Mouse (Mus musculus): ENCODE data around the gene Wdr26.

Gene Wdr26

DNA sequence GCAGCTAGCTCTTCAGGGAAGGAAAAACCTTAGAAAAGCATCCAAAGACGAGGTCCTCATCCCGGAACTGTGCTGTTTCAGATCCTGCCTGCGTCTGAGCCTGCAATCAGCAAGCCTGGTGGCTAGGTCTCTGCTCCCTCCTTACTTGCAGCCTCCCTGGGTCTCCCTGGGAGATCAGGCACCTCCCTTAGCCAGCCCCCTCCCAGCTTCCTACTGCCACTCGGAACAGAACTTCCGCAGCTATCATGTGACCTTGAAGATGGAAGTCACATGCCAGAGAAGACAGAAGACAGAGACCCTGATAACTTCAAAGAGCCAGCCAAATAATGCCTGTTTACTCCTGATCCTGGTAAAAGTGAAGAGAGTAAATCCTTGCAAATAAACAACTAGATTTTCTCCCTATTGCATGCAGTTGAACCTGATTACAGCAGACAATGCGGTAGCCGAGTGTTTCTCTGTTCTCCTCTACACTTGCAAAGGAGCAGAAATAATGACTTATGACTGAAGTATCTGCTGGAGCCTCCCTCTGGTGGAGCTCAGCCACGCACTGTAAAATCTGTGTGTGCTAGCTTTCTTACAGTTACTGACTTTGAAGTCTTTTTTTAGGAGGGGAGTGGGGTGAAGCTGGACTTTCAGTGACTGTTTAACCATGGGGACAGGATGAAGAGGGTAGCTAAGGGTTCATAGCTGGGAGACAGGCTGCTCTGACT, 22.7 kb upstream of the Wdr26 start:
- peak; percentile 64 for DNase-seq

DNA sequence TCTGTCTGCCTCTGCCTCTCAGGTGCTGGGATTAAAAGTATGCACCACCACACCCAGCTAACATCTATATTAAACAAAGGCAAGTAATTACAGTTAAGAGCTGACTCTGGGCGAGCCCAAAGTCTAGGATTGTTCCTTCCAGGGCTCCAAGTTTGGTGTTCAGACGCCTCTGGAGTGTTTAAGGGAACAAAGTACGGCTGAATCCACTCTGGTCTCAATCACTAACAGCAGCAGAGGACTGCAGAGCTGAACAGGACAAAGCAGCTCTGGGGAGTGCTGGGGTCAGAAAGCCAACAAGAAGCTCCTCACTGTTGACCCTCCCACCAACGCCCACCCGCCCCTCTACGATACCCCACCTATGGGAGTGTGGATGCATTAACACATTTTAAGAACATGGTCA, 21.9 kb upstream of the Wdr26 start:
- no peak for DNase-seq

DNA sequence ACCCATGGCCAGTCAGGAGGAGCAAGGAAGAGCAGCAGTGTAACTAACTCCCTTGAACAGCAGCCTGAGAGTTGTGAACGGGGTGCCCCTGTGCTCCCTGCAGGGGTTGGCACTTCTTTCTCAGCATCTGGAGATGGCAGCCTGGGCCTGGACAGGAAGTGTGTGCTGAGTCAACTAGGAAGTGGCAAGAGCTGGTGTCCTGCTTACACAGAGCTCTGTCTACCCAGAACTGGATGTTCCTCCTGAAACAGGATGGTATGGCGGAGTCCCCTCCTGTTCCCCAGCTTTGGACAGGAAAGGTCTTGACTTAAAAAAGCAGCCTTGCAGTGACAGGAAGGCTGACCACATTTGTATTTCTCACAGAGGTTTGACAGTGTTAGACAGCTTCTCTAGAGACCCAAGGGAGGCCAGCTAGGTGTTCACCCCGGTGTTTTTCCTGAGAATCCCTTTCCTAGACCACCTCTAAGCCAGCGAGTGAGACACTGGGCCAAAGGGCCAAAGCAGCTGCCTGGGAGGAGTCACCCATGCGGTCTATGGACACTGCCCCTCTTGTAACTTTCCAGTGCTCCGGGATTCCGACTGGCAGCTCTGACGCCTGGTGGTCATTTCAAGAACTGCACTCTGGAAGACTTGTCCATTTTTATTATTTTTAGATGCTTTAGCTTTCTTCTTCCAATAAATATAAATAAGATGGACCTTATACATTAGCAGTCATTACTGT, 20.7 kb upstream of the Wdr26 start:
- DNase-seq, result peak; percentile 84

DNA sequence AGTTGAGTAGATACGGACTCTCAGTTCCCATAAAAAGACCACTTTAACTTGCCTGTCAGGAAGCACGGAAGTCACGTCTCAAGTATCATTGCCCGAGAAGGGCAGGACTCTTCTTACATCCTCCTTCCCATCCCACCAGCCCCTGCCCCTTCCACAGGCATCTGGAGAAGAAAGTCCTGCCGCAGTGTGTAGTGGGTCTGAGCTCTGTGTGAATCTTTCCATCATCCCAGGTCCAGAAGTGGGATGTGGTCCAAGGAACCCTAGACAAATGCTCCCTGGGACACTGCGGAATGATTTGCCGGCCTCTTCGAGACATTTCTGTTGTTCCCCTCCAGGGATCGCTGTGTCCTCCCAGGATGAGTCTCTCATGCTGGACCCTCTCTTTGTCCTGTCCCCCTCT, 20.0 kb upstream of the Wdr26 start:
- no peak for DNase-seq

DNA sequence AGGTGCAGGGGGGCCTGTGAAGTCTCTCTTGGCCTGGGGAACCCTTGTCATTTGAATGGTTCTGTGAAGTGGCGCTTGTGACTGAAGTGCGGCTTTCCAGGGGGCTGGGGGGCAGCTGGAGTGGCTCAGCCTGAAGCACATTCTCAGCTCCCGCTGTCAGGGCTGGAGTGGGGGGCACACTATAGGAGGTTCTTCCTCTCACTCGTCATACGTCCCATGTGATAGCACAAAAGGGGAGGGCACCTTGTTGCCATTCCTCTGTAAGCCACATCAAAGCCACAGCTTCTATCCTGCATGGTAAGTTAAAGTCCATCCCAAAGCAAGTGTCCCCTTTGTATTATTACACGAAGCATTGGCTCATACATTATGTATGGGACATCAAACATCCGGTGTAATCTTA, 19.5 kb upstream of the Wdr26 start:
- no peak for DNase-seq

GRCm38 (mm10) chr1:181230731-181231148, 18.9 kb upstream of the Wdr26 start:
- DNase-seq, result no peak

DNA sequence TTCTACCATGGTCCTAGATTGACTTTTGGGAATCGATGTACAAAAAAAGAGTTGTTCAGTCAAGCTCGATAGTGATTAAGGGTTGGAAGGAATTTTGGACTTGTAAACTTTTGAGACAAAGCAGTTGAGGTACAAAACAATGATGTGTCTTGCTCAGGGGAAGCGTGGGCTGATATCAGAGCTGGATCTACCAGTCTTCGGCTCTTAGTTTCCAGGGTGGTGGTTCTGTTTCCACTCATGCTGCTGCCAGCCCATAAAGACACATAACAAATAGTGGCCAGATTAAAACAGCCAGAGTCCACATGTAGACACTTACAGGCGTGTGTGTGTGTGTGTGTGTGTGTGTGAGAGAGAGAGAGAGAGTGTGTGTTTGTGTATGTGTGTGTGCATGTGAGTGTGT, 17.2 kb upstream of the Wdr26 start:
- DNase-seq, result no peak

- DNase-seq, result peak; percentile 21
Measured at GRCm38 (mm10) chr1:181228591-181228990, 16.8 kb upstream of the Wdr26 start.

GRCm38 (mm10) chr1:181227804-181228203, 16.0 kb upstream of the Wdr26 start:
- no peak for DNase-seq

GRCm38 (mm10) chr1:181226850-181227249, 15.0 kb upstream of the Wdr26 start:
- DNase-seq, result no peak

GRCm38 (mm10) chr1:181225281-181225680, 13.5 kb upstream of the Wdr26 start:
- DNase-seq, result no peak

DNA sequence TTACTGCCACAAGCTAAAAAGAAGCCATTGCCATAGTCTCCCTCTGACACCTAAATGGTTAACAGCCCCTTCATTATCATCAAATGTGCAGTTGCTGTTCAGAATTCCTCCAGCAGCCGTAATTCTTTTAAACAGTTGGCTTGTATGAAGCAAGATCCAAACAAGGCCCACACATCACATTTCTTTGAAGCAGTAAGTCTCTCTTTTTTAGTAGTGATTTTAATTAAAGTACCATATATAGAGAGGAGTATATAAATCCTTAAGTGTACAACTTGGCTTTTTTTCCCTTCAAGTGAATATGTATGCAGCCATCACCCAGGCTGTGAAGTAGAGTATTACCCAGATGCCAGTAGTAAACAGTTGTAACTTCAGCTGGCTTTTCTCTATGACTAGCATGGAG, 10.2 kb upstream of the Wdr26 start:
- no peak for DNase-seq

GRCm38 (mm10) chr1:181216315-181216714, 4.5 kb upstream of the Wdr26 start:
- no peak for DNase-seq

DNA sequence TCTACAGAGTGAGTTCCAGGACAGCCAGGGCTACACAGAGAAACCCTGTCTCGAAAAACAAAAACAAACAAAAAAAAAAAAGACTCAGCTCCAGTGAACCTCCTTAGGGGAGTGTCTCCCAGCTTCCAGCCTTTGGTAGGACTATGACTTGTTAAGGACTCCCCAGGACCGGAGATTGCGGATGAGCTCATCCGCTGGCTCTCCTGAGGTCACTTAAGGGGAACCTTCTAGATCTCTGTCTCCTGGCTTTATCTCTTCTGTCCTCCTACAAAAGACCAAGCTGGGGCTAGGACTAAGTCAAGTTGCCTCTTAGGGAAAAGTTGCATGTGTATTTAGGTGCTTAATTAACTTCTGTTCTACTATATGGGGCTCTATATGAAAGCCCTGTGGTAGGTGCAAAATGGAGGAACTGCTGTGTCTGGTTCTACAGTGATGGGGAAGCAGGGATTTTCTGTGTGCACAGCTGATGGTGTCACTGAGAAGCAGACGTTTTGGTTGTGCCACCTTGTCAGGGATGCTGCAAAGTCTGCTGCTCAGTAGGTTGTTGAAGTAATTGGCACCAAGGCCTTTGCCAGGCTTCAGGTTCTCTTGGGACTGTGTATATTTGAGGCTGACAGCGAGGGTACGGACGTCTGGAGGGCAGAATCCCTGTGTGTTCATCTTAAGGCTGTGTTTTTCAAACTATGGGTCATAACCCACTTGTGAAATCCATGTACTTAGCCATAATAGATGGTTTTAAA, 2.7 kb upstream of the Wdr26 start:
- no peak for DNase-seq

GRCm38 (mm10) chr1:181211403-181211919, 340 bp downstream of the Wdr26 start:
- no peak for DNase-seq

- peak; percentile 65 for DNase-seq
Measured at GRCm38 (mm10) chr1:181210601-181211402, 999 bp downstream of the Wdr26 start.

DNA sequence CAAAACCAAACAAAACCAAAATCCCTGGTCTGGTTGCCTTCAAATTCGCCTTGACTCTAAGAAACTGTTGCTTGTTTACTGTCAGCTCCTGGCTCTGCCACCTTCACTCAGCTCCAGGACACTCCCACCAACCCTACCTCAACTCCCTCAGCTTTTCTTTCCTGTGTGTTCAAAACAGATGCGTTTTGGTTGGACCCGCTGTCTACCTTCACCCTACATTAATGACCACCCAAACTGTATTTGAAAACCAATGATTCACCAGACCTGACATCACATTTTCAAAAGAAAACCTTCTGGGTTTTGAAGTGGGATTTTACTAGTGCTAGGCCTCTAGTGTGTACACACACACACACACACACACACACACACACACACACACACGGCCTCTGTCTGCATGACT, 1.7 kb downstream of the Wdr26 start:
- no peak for DNase-seq

- DNase-seq, result no peak
Measured at GRCm38 (mm10) chr1:181199446-181199845, 12.4 kb downstream of the Wdr26 start.

- no peak for DNase-seq
Measured at GRCm38 (mm10) chr1:181188925-181189324, 22.9 kb downstream of the Wdr26 start.

- no peak for DNase-seq
Measured at GRCm38 (mm10) chr1:181170210-181170609, 41.6 kb downstream of the Wdr26 start.

DNA sequence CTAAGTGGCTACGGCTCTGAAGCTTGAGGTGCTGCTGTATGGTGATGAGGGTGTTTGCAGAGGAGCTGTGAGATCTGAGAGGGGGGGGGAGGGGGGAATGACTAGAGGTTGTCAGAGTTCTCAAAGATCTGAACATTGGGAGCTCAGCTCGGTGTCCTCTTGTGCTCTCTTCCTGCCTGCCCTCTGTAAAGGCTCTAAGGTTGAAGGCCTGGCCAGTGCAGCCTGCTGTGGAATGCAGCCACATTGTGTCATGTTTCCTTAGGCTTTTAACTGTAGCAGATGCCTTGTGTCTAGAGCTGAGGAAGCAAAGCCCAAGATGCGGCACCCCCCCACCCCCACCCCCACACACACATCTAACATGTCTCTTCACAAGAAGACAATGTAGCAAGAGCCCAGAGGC, 43.4 kb downstream of the Wdr26 start:
- DNase-seq, result no peak

DNA sequence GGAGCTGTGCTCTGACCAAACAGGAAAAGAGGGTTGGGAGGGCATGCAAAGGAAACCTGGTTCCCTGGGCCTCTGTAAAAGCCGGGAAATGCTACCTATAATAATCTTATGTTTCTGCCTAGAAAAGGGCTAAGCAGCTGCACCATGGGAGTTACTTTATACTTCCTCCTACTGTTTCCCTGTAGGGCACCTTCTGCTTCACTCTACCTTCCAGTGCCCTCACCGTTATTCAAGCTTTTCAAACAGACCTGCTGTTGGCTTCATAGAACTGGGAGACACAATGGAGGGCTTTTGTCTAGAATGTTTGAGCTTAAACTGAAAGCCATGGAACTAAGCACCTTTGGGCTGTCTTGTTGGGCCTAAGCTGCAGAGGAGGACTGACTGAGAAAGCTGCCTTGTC, 44.0 kb downstream of the Wdr26 start:
- no peak for DNase-seq

GRCm38 (mm10) chr1:181151541-181151940, 60.3 kb downstream of the Wdr26 start:
- DNase-seq, result no peak
